Mouse (Mus musculus) retina, adult 2 months (tissue): Measurements from ENCODE around the gene Gsta3.

Experiments used
- DNase-seq: peaks from one replicate; pipeline ENCODE4 v3.0.0-alpha.2; 2012; ENCODE audit warnings: low read depth, low spot score

The Gsta3 gene

GRCm38 (mm10) chr1:21299826-21300225 lies 59.4 kb downstream of the Gsta3 start:
- no peak for DNase-seq

GRCm38 (mm10) chr1:21301686-21302085 lies 61.3 kb downstream of the Gsta3 start:
- no peak for DNase-seq

GRCm38 (mm10) chr1:21304174-21304573 lies 63.8 kb downstream of the Gsta3 start:
- DNase-seq, result no peak

GRCm38 (mm10) chr1:21304646-21305045 lies 64.3 kb downstream of the Gsta3 start:
- no peak for DNase-seq

- DNase-seq, result peak; percentile 8
Observed at GRCm38 (mm10) chr1:21305443-21305842, 65.1 kb downstream of the Gsta3 start.

GRCm38 (mm10) chr1:21314336-21314735 lies 73.9 kb downstream of the Gsta3 start:
- DNase-seq, result no peak
